ENCODE assay signal across 22 mouse cellular contexts in the genomic region with DNA sequence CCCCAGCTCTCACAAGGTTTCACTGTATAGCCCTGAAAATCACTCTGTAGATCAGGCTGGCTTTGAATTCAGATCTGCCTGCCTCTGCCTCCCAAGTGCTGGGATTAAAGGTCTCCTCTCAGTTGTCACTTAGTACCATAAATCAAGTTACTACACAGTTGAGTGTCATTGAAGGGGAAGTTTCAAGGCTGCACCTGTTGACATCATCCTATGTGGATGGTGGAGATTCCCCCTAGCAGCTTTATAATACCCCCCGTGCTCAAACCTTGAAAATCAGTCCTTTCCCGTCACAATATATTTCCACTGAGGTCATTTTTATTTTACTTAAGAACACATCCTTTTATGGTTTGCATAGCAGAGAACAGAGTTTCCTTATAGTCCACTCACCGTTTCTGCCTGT. TPM values are rescaled to one million over a fixed set of nuclear protein-coding genes. Genes with fewer than 3 reads are reported as not detected.
"Had no signal": no experiment of that assay in that cellular context is flagged by ENCODE, and none has a peak within 500 bp of the region (broad histone marks: within the 10 kb centered on the region; RNA-seq: fewer than 3 reads in every experiment).

No protein-coding gene starts in this region.

- H3K4me1 ChIP-seq: neural tube, embryonic 12.5 days; stomach, embryonic 15.5 days had no signal

- H3K9ac ChIP-seq: neural tube, embryonic 12.5 days; neural tube, embryonic 13.5 days; neural tube, embryonic 15.5 days; stomach, embryonic 15.5 days had no signal

- H3K36me3 ChIP-seq: neural tube, embryonic 12.5 days; neural tube, embryonic 13.5 days; neural tube, embryonic 15.5 days; stomach, embryonic 15.5 days had no signal

- DNase-seq: retina, postnatal 1 day; right cerebral cortex, adult 18-20 months; right cerebral cortex, postnatal 14 days; right cerebral cortex, postnatal 25 days; right cerebral cortex, postnatal 4 days; spleen, adult 18-20 months; thymus, adult 18-20 months; thymus, adult 2 months; thymus, postnatal 14 days; thymus, postnatal 25 days; thymus, postnatal 36 days; thymus, postnatal 4 days had no signal

- H3K27ac ChIP-seq: neural tube, embryonic 12.5 days; neural tube, embryonic 13.5 days; neural tube, embryonic 15.5 days; stomach, embryonic 15.5 days; stomach, postnatal 0 days had no signal

- H3K4me2 ChIP-seq: neural tube, embryonic 12.5 days; neural tube, embryonic 13.5 days; neural tube, embryonic 15.5 days; stomach, embryonic 15.5 days had no signal

- H3K9me3 ChIP-seq: neural tube, embryonic 12.5 days; neural tube, embryonic 13.5 days; neural tube, embryonic 15.5 days; stomach, embryonic 15.5 days had no signal

- H3K4me3 ChIP-seq: neural tube, embryonic 12.5 days; neural tube, embryonic 13.5 days; neural tube, embryonic 15.5 days; stomach, embryonic 15.5 days had no signal

RNA-seq across cellular contexts. Expression of gene Cd70, which starts 5.9 kb away (rescaled TPM):
- total RNA-seq: neutrophil, adult 5-6 weeks had no signal
- polyA plus RNA-seq: neural tube, embryonic 12.5 days; small intestine, adult 2 months; stomach, embryonic 14.5 days; testis, adult 2 months had no signal

RNA-seq across cellular contexts. Expression of gene Tnfsf14, which starts 50.3 kb away (rescaled TPM):
- polyA plus RNA-seq: neural tube, embryonic 13.5 days; neural tube, embryonic 14.5 days; neural tube, embryonic 15.5 days; stomach, embryonic 14.5 days; stomach, postnatal 0 days; testis, adult 2 months had no signal
